ENCODE assay signal across 8 mouse cellular contexts in genomic region chr17:35821439-35822430, GRCm38 (mm10). TPM values are rescaled to one million over a fixed set of nuclear protein-coding genes. Genes with fewer than 3 reads are reported as not detected.
DNase-seq lines count a peak whose midpoint lies in the region; ATAC-seq and TF ChIP-seq lines count a peak whose summit lies in the region.

Gene Ier3 (plus strand): TSS chr17:35821684.

- peaks cover 18% of the 10 kb centered on the region for H3K36me3 ChIP-seq in heart, embryonic 12.5 days
- 0 out of 2 replicates have a peak, but pooled peaks cover 7% of the 10 kb centered on the region for H3K36me3 ChIP-seq in kidney, embryonic 16.5 days (ENCODE audit: insufficient read depth, low read length)
- peaks cover 5% of the 10 kb centered on the region; the same call in 1 of the 2 replicates for H3K36me3 ChIP-seq in neural tube, embryonic 14.5 days (ENCODE audit: control insufficient read depth, insufficient read depth, low read length)

- WGBS in heart, embryonic 12.5 days = under 1% methylated on average over 62 of the region's 62 CpGs
- under 1% methylated on average over 62 of the region's 62 CpGs for WGBS in kidney, embryonic 16.5 days
- under 1% methylated on average over 62 of the region's 62 CpGs for WGBS in lung, adult 2 months
- under 1% methylated on average over 62 of the region's 62 CpGs for WGBS in neural tube, embryonic 14.5 days

- no peak for TF ChIP-seq CTCF in lung, adult 2 months (IDR thresholded peaks at IDR 0.05; ENCODE audit: insufficient read depth, low read length)

- H3K27ac ChIP-seq in heart, embryonic 12.5 days (ENCODE audit: poor library complexity, severe bottlenecking) = peak within 1 kb of the TSS; percentile 89
- H3K27ac ChIP-seq in kidney, embryonic 16.5 days (ENCODE audit: low read length) = peak within 1 kb of the TSS; percentile 92
- peak within 1 kb of the TSS; percentile 75; the same call in 1 of the 2 replicates for H3K27ac ChIP-seq in neural tube, embryonic 14.5 days (ENCODE audit: low read depth, low read length)

- peak; percentile 20 for ATAC-seq in erythroblast, adult 5-6 weeks (replicated peaks; ENCODE audit: low FRiP score, poor library complexity, severe bottlenecking)
- ATAC-seq in heart, embryonic 12.5 days (ENCODE audit: insufficient number of reproducible peaks, low FRiP score) = peak; percentile 67
- peak; percentile 41; the same call in 1 of the 2 replicates for ATAC-seq in kidney, embryonic 16.5 days (ENCODE audit: low FRiP score, low TSS enrichment)
- ATAC-seq in neural tube, embryonic 14.5 days (ENCODE audit: low read depth) = peak; percentile 15; the same call in 1 of the 2 replicates

- no peaks in the 10 kb centered on the region for H3K9me3 ChIP-seq in heart, embryonic 12.5 days (replicated peaks)
- no peaks in the 10 kb centered on the region for H3K9me3 ChIP-seq in kidney, embryonic 16.5 days (ENCODE audit: low read length)
- no peaks in the 10 kb centered on the region for H3K9me3 ChIP-seq in neural tube, embryonic 14.5 days (ENCODE audit: control insufficient read depth, low read length)

- peak within 1 kb of the TSS; percentile 89 for H3K4me3 ChIP-seq in heart, embryonic 12.5 days
- peak within 1 kb of the TSS; percentile 79 for H3K4me3 ChIP-seq in kidney, embryonic 16.5 days (ENCODE audit: low read length)
- peak within 1 kb of the TSS; percentile 91 for H3K4me3 ChIP-seq in lung, adult 2 months (replicated peaks; ENCODE audit: extremely low read depth, low read depth, low read length)
- H3K4me3 ChIP-seq in neural tube, embryonic 14.5 days (ENCODE audit: low read depth, low read length) = peak within 1 kb of the TSS; percentile 62

- H3K4me2 ChIP-seq in heart, embryonic 12.5 days = peak within 1 kb of the TSS; percentile 91
- H3K4me2 ChIP-seq in kidney, embryonic 16.5 days (replicated peaks; ENCODE audit: low read depth, low read length) = peak within 1 kb of the TSS; percentile 94
- peak within 1 kb of the TSS; percentile 69 for H3K4me2 ChIP-seq in neural tube, embryonic 14.5 days (ENCODE audit: low read depth, low read length)

- H3K4me1 ChIP-seq in heart, embryonic 12.5 days (replicated peaks) = peaks cover 35% of the 10 kb centered on the region
- H3K4me1 ChIP-seq in kidney, embryonic 16.5 days (ENCODE audit: insufficient read depth, low read length) = peaks cover 36% of the 10 kb centered on the region
- 0 out of 2 replicates have a peak, but pooled peaks cover 2% of the 10 kb centered on the region for H3K4me1 ChIP-seq in lung, adult 2 months (ENCODE audit: control insufficient read depth, insufficient read depth, low read length)
- peaks cover 20% of the 10 kb centered on the region for H3K4me1 ChIP-seq in neural tube, embryonic 14.5 days (ENCODE audit: control insufficient read depth, insufficient read depth, low read length)

- H3K27me3 ChIP-seq in heart, embryonic 12.5 days (replicated peaks) = no peaks in the 10 kb centered on the region
- 0 out of 2 replicates have a peak, but pooled peaks cover 3% of the 10 kb centered on the region for H3K27me3 ChIP-seq in kidney, embryonic 16.5 days (ENCODE audit: insufficient read depth, low read length)
- no peaks in the 10 kb centered on the region for H3K27me3 ChIP-seq in neural tube, embryonic 14.5 days (ENCODE audit: control insufficient read depth, insufficient read depth, low read length)

- peak; percentile 53 for DNase-seq in CD4-positive, CD25-positive, alpha-beta regulatory T cell, adult 2 months (ENCODE audit: low read depth, low spot score)
- DNase-seq in adrenal gland, postnatal 25 days = peak; percentile 84
- peak; percentile 93 for DNase-seq in lung, adult 2 months
- peak; percentile 54 for DNase-seq in thymus, postnatal 0 days (ENCODE audit: low spot score)

- TF ChIP-seq POLR2A in lung, adult 2 months (IDR thresholded peaks at IDR 0.05; ENCODE audit: borderline replicate concordance, extremely low read depth, low read depth, low read length) = peak; percentile 97

- peak within 1 kb of the TSS; percentile 86 for H3K9ac ChIP-seq in heart, embryonic 12.5 days
- peak within 1 kb of the TSS; percentile 87 for H3K9ac ChIP-seq in kidney, embryonic 16.5 days (replicated peaks; ENCODE audit: low read length)
- peak within 1 kb of the TSS; percentile 69 for H3K9ac ChIP-seq in neural tube, embryonic 14.5 days (replicated peaks; ENCODE audit: low read depth, low read length)

RNA-seq across cellular contexts. Expression of gene Ier3, which starts in this region (rescaled TPM):
- total RNA-seq in adrenal gland, postnatal 25 days (2021) = 7.6 and 11.7 TPM in 2 replicates
- total RNA-seq in erythroblast, adult 5-6 weeks (2015; ENCODE audit: low replicate concordance) = 7.5 and 11.9 TPM in 2 replicates
- 2.1 and 8.0 TPM in 2 replicates for total RNA-seq in erythroblast, adult 5-6 weeks (2017; ENCODE audit: low replicate concordance)
- polyA plus RNA-seq in heart, embryonic 12.5 days (2016; fragmentation: Nextera tagmentation; extraction: Ambion mirVana) = 37.6 and 38.6 TPM in 2 replicates
- polyA plus RNA-seq in kidney, embryonic 16.5 days (2015; fragmentation: Nextera tagmentation; extraction: Ambion mirVana) = 33.5 and 40.4 TPM in 2 replicates
- 133 TPM in 2 replicates for polyA plus RNA-seq in lung, adult 2 months (2012; rRNA removed)
- polyA plus RNA-seq in neural tube, embryonic 14.5 days (2014; fragmentation: Nextera tagmentation; extraction: Ambion mirVana) = 4.2 and 6.9 TPM in 2 replicates
- 18.1 and 19.0 TPM in 2 replicates for polyA plus RNA-seq in thymus, postnatal 0 days (2015; fragmentation: Nextera tagmentation; extraction: Ambion mirVana)

Comparison
In these comparisons a context has a peak if more than half of its experiments do, and no peak if none do; other contexts are left out.
1. Peak in every context shown above with its lines: DNase-seq, ATAC-seq, H3K4me3 ChIP-seq and H3K27ac ChIP-seq.
2. ATAC-seq: peak in every context shown above with its lines; median percentile 67 in heart, embryonic 12.5 days; 41 in kidney, embryonic 16.5 days; 20 in erythroblast, adult 5-6 weeks; 15 in neural tube, embryonic 14.5 days.